Mouse (Mus musculus): ENCODE data around the gene 1810049J17Rik. TPM values are rescaled to one million over a fixed set of nuclear protein-coding genes. Genes with fewer than 3 reads are reported as not detected.

1810049J17Rik gene
- polyA plus RNA-seq, 1 experiment: 9.7 TPM

- no peak overlapping the region for H3ac ChIP-seq (ENCODE audit: control insufficient read depth, insufficient read length)
- no peak overlapping the region for H3K4me3 ChIP-seq
- H3K27me3 ChIP-seq (ENCODE audit: control insufficient read depth, insufficient read depth, insufficient read length): no peaks in the 10 kb centered on the region
- peak overlapping the region; percentile 13 for H3K4me2 ChIP-seq (ENCODE audit: low read depth)
- peaks cover 7% of the 10 kb centered on the region for H3K36me3 ChIP-seq (ENCODE audit: control insufficient read depth, insufficient read depth)
- TF ChIP-seq TCF3 (IDR thresholded peaks at IDR 0.05; ENCODE audit: insufficient read length, low read depth): no peak
- no peak for TF ChIP-seq MYOG (IDR thresholded peaks at IDR 0.05; ENCODE audit: control insufficient read depth in 1 of 3, insufficient read depth in 1 of 3, insufficient read length in 2 of 3, low read depth in 2 of 3)
- no peak for TF ChIP-seq POLR2AphosphoS2 (IDR thresholded peaks at IDR 0.05; ENCODE audit: insufficient read length, low read depth)
- no peak for TF ChIP-seq TCF12 (IDR thresholded peaks at IDR 0.05; ENCODE audit: insufficient read depth, poor library complexity, severe bottlenecking)
- no peak for TF ChIP-seq REST (IDR thresholded peaks at IDR 0.05; ENCODE audit: insufficient read depth, insufficient read length)
- TF ChIP-seq MYOD1 (IDR thresholded peaks at IDR 0.05; ENCODE audit: control insufficient read depth in 1 of 3, insufficient read length in 2 of 3, low read depth in 2 of 3): no peak
- no peak for TF ChIP-seq SRF (IDR thresholded peaks at IDR 0.05; ENCODE audit: control insufficient read depth, insufficient read length, low read depth)
- no peak for TF ChIP-seq MAX (IDR thresholded peaks at IDR 0.05; ENCODE audit: low read depth)
- TF ChIP-seq POLR2A (IDR thresholded peaks at IDR 0.05; ENCODE audit: insufficient read length, low read depth): no peak
- no peak for TF ChIP-seq USF1 (IDR thresholded peaks at IDR 0.05; ENCODE audit: low read depth)
- no peak for TF ChIP-seq CEBPB (IDR thresholded peaks at IDR 0.05; ENCODE audit: insufficient read depth, poor library complexity, severe bottlenecking)
- TF ChIP-seq E2F4 (IDR thresholded peaks at IDR 0.05; ENCODE audit: insufficient read depth): no peak
- H3K79me2 ChIP-seq (ENCODE audit: control insufficient read depth, insufficient read depth): peaks cover 100% of the 10 kb centered on the region
These were observed 8.7 kb upstream of the 1810049J17Rik start for GRCm38 (mm10) chr15:12330389-12330788.

DNA sequence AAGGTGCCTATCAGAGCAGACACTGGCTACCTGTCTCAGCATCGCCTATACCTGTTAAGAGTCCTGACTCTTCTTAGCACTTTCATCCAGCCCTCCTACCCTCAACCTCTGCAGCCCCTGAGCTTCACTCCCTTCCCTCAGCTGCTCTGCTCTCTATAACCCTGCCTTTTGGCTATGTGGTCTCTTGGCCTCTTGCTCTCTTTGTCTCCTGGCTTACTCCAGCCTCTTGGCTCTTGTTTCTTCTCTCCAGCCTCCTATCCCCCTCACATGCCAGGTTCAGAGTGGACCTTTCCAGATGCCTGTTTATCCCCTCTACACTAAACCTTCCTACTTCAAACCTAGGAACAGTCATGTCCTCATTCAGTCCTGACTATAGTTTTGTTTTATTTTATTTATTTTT lies 2.6 kb upstream of the 1810049J17Rik start:
- TF ChIP-seq CEBPB (IDR thresholded peaks at IDR 0.05; ENCODE audit: insufficient read depth, poor library complexity, severe bottlenecking) (no peak), TCF3 (IDR thresholded peaks at IDR 0.05; ENCODE audit: insufficient read length, low read depth) (no peak), TCF12 (IDR thresholded peaks at IDR 0.05; ENCODE audit: insufficient read depth, poor library complexity, severe bottlenecking) (no peak), REST (IDR thresholded peaks at IDR 0.05; ENCODE audit: insufficient read depth, insufficient read length) (no peak), MYOG (IDR thresholded peaks at IDR 0.05; ENCODE audit: control insufficient read depth in 1 of 3, insufficient read depth in 1 of 3, insufficient read length in 2 of 3, low read depth in 2 of 3) (no peak), E2F4 (IDR thresholded peaks at IDR 0.05; ENCODE audit: insufficient read depth) (no peak), POLR2AphosphoS2 (IDR thresholded peaks at IDR 0.05; ENCODE audit: insufficient read length, low read depth) (peak; percentile 14)
- H3K79me2 ChIP-seq (ENCODE audit: control insufficient read depth, insufficient read depth): peaks cover 76% of the 10 kb centered on the region

DNA sequence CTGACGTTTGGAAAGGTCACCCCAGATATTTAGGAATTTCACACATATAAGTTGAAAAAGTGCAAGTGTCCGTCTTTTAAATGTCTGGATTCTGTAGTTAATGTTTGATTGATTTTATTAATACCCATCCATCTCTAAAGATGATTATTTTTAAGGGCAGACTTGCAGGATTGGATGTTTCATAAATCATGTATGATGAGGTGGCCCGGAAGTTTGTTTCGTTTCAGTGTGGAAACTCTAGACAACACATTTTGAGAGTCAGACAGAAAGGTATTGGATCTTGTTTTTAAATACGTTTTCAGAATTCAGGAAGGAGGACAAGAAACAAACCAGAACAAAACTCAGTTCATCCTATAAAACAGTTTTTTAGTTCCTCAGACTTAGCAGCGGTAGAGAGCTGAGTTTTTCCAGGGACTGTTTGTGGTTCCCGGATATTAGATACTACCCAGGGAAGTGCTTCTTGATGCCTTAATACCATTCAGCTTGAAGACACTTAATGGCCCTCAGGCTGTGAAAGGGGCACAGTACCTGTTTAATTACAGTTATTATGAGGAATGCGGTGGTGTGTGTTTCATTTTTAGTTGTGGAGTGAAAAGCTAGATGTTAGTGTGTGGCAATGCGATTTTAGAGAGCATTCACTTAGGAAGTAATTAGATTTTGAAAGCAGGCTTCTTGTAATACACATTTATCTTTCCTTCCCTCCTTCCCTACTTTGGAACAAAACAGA lies 1.1 kb upstream of the 1810049J17Rik start:
- peaks cover 61% of the 10 kb centered on the region for H3K79me2 ChIP-seq (ENCODE audit: control insufficient read depth, insufficient read depth)
- H3ac ChIP-seq (ENCODE audit: control insufficient read depth, insufficient read length): peak overlapping the region; percentile 86
- H3K36me3 ChIP-seq (ENCODE audit: control insufficient read depth, insufficient read depth): peaks cover 7% of the 10 kb centered on the region
- TF ChIP-seq MYOD1 (IDR thresholded peaks at IDR 0.05; ENCODE audit: control insufficient read depth in 1 of 3, insufficient read length in 2 of 3, low read depth in 2 of 3): no peak
- TF ChIP-seq TCF12 (IDR thresholded peaks at IDR 0.05; ENCODE audit: insufficient read depth, poor library complexity, severe bottlenecking): no peak
- TF ChIP-seq POLR2AphosphoS2 (IDR thresholded peaks at IDR 0.05; ENCODE audit: insufficient read length, low read depth): no peak
- no peak for TF ChIP-seq E2F4 (IDR thresholded peaks at IDR 0.05; ENCODE audit: insufficient read depth)
- peak overlapping the region; percentile 74 for H3K4me3 ChIP-seq
- peak overlapping the region; percentile 87 for H3K4me2 ChIP-seq (ENCODE audit: low read depth)
- H3K27me3 ChIP-seq (ENCODE audit: control insufficient read depth, insufficient read depth, insufficient read length): no peaks in the 10 kb centered on the region

More for the DNA sequence above, 2.6 kb upstream of the 1810049J17Rik start:
- H3K36me3 ChIP-seq (ENCODE audit: control insufficient read depth, insufficient read depth): peaks cover 7% of the 10 kb centered on the region
- peak overlapping the region; percentile 87 for H3K4me2 ChIP-seq (ENCODE audit: low read depth)
- no peak overlapping the region for H3ac ChIP-seq (ENCODE audit: control insufficient read depth, insufficient read length)
- no peaks in the 10 kb centered on the region for H3K27me3 ChIP-seq (ENCODE audit: control insufficient read depth, insufficient read depth, insufficient read length)
- no peak overlapping the region for H3K4me3 ChIP-seq

- Histone ChIP-seq H3ac (ENCODE audit: control insufficient read depth, insufficient read length) (peak within 1 kb of the TSS; percentile 86), H3K4me2 (ENCODE audit: low read depth) (peak within 1 kb of the TSS; percentile 98), H3K4me3 (peak within 1 kb of the TSS; percentile 74), H3K36me3 (ENCODE audit: control insufficient read depth, insufficient read depth) (peaks cover 7% of the 10 kb centered on the region), H3K79me2 (ENCODE audit: control insufficient read depth, insufficient read depth) (peaks cover 45% of the 10 kb centered on the region), H3K27me3 (ENCODE audit: control insufficient read depth, insufficient read depth, insufficient read length) (no peaks in the 10 kb centered on the region)
- TF ChIP-seq POLR2AphosphoS2 (IDR thresholded peaks at IDR 0.05; ENCODE audit: insufficient read length, low read depth): peak; percentile 91
- no peak for TF ChIP-seq TCF12 (IDR thresholded peaks at IDR 0.05; ENCODE audit: insufficient read depth, poor library complexity, severe bottlenecking)
- TF ChIP-seq MYOD1 (IDR thresholded peaks at IDR 0.05; ENCODE audit: control insufficient read depth in 1 of 3, insufficient read length in 2 of 3, low read depth in 2 of 3): no peak
- no peak for TF ChIP-seq REST (IDR thresholded peaks at IDR 0.05; ENCODE audit: insufficient read depth, insufficient read length)
- TF ChIP-seq MYOG (IDR thresholded peaks at IDR 0.05; ENCODE audit: control insufficient read depth in 1 of 3, insufficient read depth in 1 of 3, insufficient read length in 2 of 3, low read depth in 2 of 3): no peak
- peak; percentile 81 for TF ChIP-seq SRF (IDR thresholded peaks at IDR 0.05; ENCODE audit: control insufficient read depth, insufficient read length, low read depth)
- no peak for TF ChIP-seq CEBPB (IDR thresholded peaks at IDR 0.05; ENCODE audit: insufficient read depth, poor library complexity, severe bottlenecking)
- TF ChIP-seq TCF3 (IDR thresholded peaks at IDR 0.05; ENCODE audit: insufficient read length, low read depth): no peak
- peak; percentile 82 for TF ChIP-seq POLR2A (IDR thresholded peaks at IDR 0.05; ENCODE audit: insufficient read length, low read depth)
- TF ChIP-seq E2F4 (IDR thresholded peaks at IDR 0.05; ENCODE audit: insufficient read depth): no peak
- TF ChIP-seq USF1 (IDR thresholded peaks at IDR 0.05; ENCODE audit: low read depth): no peak
- no peak for TF ChIP-seq MAX (IDR thresholded peaks at IDR 0.05; ENCODE audit: low read depth)
These were observed 460 bp downstream of the 1810049J17Rik start, which contains the start of gene Golph3 for GRCm38 (mm10) chr15:12321091-12321787. TSS of gene Golph3 (plus strand) at chr15:12321450.
